Mouse (Mus musculus): ENCODE results near the gene Crtc2. TPM values are rescaled to one million over a fixed set of nuclear protein-coding genes. Genes with fewer than 3 reads are reported as not detected.

Gene Crtc2
- polyA plus RNA-seq, 1 experiment from 2014 or later = 14.6 TPM

DNA sequence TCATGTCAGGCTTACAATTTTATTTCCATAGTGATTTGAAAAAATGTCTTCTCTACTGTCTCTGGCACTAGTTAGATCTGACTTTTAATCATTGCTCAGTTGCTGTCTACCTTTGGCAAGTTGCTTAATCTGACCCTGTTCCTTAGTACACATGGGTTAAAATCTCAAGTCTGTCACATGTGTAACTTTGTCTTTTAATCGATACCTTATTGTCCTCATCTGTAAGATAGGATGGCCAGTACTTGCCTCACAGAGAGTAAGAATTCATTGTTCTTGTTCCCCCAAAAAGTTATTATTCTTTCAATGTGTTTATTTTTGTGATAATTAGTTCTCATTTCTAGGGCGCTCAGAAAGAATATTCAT is 38.0 kb downstream of the Crtc2 start:
- no peaks in the 10 kb centered on the region for H3K9me3 ChIP-seq (replicated peaks)
- 42% methylated on average over 2 of the region's 2 CpGs for WGBS

GRCm38 (mm10) chr3:90292345-90293275 is 38.6 kb downstream of the Crtc2 start, which contains the start of gene Gatad2b:
Gene Gatad2b (plus strand): TSS chr3:90293178.
- Histone ChIP-seq H3K4me3 (peak within 1 kb of the TSS; percentile 71), H3K9ac (peak within 1 kb of the TSS; percentile 85), H3K4me1 (replicated peaks) (peaks cover 24% of the 10 kb centered on the region), H3K27ac (ENCODE audit: poor library complexity, severe bottlenecking) (peak within 1 kb of the TSS; percentile 94), H3K27me3 (replicated peaks) (no peaks in the 10 kb centered on the region), H3K9me3 (replicated peaks) (no peaks in the 10 kb centered on the region), H3K4me2 (peak within 1 kb of the TSS; percentile 82), H3K36me3 (no peaks in the 10 kb centered on the region)
- peak; percentile 98 for ATAC-seq (ENCODE audit: insufficient number of reproducible peaks, low FRiP score)
- under 1% methylated on average over 44 of the region's 47 CpGs for WGBS

More for the DNA sequence above, 38.0 kb downstream of the Crtc2 start:
- Histone ChIP-seq H3K27me3 (replicated peaks) (no peaks in the 10 kb centered on the region), H3K4me2 (peak overlapping the region; percentile 79), H3K9ac (peak overlapping the region; percentile 85), H3K36me3 (no peaks in the 10 kb centered on the region), H3K4me3 (peak overlapping the region; percentile 71), H3K27ac (ENCODE audit: poor library complexity, severe bottlenecking) (peak overlapping the region; percentile 94), H3K4me1 (replicated peaks) (peaks cover 23% of the 10 kb centered on the region)
- no peak for ATAC-seq (ENCODE audit: insufficient number of reproducible peaks, low FRiP score)

DNA sequence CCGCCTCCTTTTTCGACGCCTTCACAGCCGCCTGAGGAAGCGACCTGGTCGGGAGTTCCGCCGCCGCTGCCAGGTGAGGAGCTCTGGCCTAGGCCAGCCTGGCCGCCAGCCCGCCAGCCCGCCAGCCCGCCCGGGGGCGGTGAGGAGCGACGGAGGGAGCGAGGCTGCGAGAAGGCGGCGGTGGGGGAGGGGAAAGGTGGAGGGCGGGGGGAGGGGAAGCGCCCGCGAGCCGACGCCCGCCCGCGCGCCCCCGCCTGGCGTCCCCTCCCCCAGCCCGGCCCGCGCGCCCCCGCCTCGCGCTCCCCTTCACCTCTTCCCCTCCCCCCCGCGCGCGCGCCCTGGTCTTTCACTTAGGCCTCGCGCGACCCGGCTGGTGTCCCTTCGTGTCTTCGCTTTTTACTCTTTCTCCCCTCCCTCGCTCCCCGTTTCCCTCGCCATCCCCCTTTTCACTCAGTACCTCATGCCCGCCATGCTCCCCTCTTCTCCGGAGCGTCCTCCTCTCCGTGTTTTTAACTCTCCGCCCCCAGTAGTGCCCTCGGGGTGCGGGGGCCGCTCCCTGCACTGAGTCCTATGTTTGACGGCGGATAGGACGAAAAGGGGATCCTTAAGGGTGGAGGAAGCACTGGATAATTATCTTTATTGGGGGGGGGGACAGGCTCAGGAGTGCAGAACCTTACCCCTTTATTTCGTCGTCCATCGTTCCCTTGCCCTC is 39.5 kb downstream of the Crtc2 start:
- Histone ChIP-seq H3K27ac (ENCODE audit: poor library complexity, severe bottlenecking) (peak overlapping the region; percentile 93), H3K4me1 (replicated peaks) (peaks cover 24% of the 10 kb centered on the region), H3K27me3 (replicated peaks) (no peaks in the 10 kb centered on the region), H3K4me2 (peak overlapping the region; percentile 82), H3K9me3 (replicated peaks) (no peaks in the 10 kb centered on the region), H3K9ac (peak overlapping the region; percentile 85), H3K4me3 (peak overlapping the region; percentile 71), H3K36me3 (no peaks in the 10 kb centered on the region)
- ATAC-seq (ENCODE audit: insufficient number of reproducible peaks, low FRiP score) = peak; percentile 52
- 1% methylated on average over 40 of the region's 68 CpGs for WGBS

DNA sequence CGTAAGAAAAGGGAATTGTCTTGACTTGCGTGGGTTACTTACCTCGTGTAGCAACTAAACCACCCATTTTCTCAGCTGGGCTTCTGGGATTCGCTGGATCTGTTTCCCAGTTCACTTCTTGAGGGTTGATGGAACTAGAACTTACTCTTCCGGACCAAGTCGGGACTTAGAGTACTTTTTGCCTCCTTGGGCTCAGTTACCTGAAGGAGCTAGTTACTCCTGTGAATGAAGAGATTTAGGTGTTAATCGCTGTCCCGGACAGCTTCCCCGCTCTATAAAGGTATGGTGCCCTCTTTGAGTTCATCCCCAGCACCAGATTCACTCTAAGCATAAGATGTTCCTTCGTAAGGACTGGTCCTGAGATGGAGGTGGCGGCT is 40.1 kb downstream of the Crtc2 start:
- no peaks in the 10 kb centered on the region for H3K36me3 ChIP-seq
- H3K27ac ChIP-seq (ENCODE audit: poor library complexity, severe bottlenecking) = peak overlapping the region; percentile 93
- peaks cover 24% of the 10 kb centered on the region for H3K4me1 ChIP-seq (replicated peaks)
- H3K27me3 ChIP-seq (replicated peaks) = no peaks in the 10 kb centered on the region
- H3K9me3 ChIP-seq (replicated peaks) = no peaks in the 10 kb centered on the region
- peak overlapping the region; percentile 82 for H3K4me2 ChIP-seq
- peak overlapping the region; percentile 85 for H3K9ac ChIP-seq
- peak overlapping the region; percentile 71 for H3K4me3 ChIP-seq
- ATAC-seq (ENCODE audit: insufficient number of reproducible peaks, low FRiP score) = no peak
- 2% methylated on average over 11 of the region's 11 CpGs for WGBS

DNA sequence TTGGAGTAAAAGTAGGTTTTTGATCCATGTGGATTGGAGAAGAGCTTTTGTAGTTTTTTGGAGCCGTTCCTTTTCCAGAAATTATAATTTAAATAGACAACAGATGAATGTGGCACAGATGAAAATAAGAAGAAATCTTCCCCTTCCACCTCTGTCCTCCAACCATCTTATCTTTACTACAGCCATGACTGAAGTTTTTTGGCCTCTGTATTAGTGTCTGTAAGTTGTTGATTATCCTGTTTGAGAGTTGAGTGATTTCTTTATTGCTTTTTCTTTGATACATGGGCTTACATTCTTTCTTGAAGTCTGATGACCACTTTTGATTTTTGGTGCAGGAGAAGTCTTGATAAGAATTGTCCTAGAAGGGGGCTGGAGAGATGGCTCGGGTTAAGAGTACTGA is 40.7 kb downstream of the Crtc2 start:
- H3K27me3 ChIP-seq (replicated peaks) = no peaks in the 10 kb centered on the region
- peak overlapping the region; percentile 71 for H3K4me3 ChIP-seq
- peak overlapping the region; percentile 85; the same call in 1 of the 2 replicates for H3K9ac ChIP-seq
- ATAC-seq (ENCODE audit: insufficient number of reproducible peaks, low FRiP score) = no peak
- no peaks in the 10 kb centered on the region for H3K9me3 ChIP-seq (replicated peaks)
- H3K36me3 ChIP-seq = no peaks in the 10 kb centered on the region
- 58% methylated on average over 2 of the region's 2 CpGs for WGBS
- peaks cover 24% of the 10 kb centered on the region for H3K4me1 ChIP-seq (replicated peaks)
- H3K4me2 ChIP-seq = peak overlapping the region; percentile 82
- no peak overlapping the region for H3K27ac ChIP-seq (ENCODE audit: poor library complexity, severe bottlenecking)

- no peak overlapping the region for H3K4me2 ChIP-seq
- no peaks in the 10 kb centered on the region for H3K27me3 ChIP-seq (replicated peaks)
- H3K36me3 ChIP-seq = no peaks in the 10 kb centered on the region
- H3K4me3 ChIP-seq = no peak overlapping the region
- no peak for ATAC-seq (ENCODE audit: insufficient number of reproducible peaks, low FRiP score)
- H3K9ac ChIP-seq = no peak overlapping the region
- no peaks in the 10 kb centered on the region for H3K9me3 ChIP-seq (replicated peaks)
- 66% methylated on average over 3 of the region's 3 CpGs for WGBS
- no peak overlapping the region for H3K27ac ChIP-seq (ENCODE audit: poor library complexity, severe bottlenecking)
- H3K4me1 ChIP-seq (replicated peaks) = peaks cover 14% of the 10 kb centered on the region
These were observed 51.8 kb downstream of the Crtc2 start for GRCm38 (mm10) chr3:90305801-90306200.

- Histone ChIP-seq H3K4me1 (replicated peaks) (peaks cover 14% of the 10 kb centered on the region), H3K27ac (ENCODE audit: poor library complexity, severe bottlenecking) (no peak overlapping the region), H3K4me3 (no peak overlapping the region), H3K9me3 (replicated peaks) (no peaks in the 10 kb centered on the region), H3K27me3 (replicated peaks) (no peaks in the 10 kb centered on the region), H3K4me2 (no peak overlapping the region), H3K36me3 (no peaks in the 10 kb centered on the region), H3K9ac (no peak overlapping the region)
- ATAC-seq (ENCODE audit: insufficient number of reproducible peaks, low FRiP score) = no peak
These were observed 55.6 kb downstream of the Crtc2 start for GRCm38 (mm10) chr3:90309589-90309988.

- Histone ChIP-seq H3K9me3 (replicated peaks) (no peaks in the 10 kb centered on the region), H3K36me3 (no peaks in the 10 kb centered on the region), H3K4me2 (no peak overlapping the region), H3K27ac (ENCODE audit: poor library complexity, severe bottlenecking) (no peak overlapping the region), H3K27me3 (replicated peaks) (no peaks in the 10 kb centered on the region), H3K4me3 (no peak overlapping the region), H3K9ac (no peak overlapping the region), H3K4me1 (replicated peaks) (0 out of 2 replicates have a peak, but pooled peaks cover 6% of the 10 kb centered on the region)
- ATAC-seq (ENCODE audit: insufficient number of reproducible peaks, low FRiP score) = no peak
These were observed 59.4 kb downstream of the Crtc2 start for GRCm38 (mm10) chr3:90313367-90313766.

Small RNAs within 50 kb of the gene (microRNA-seq; reads per million reads assigned to microRNA genes)
- gene Mir7012 = not detected

Other genes with a start within 250 kb of the Crtc2 start
- gene 4933434E20Rik, start 202.5 kb upstream of the Crtc2 start, polyA plus RNA-seq (2016; fragmentation: Nextera tagmentation; extraction: Ambion mirVana) = 136 and 141 TPM in 2 replicates
- 178 and 200 TPM in 2 replicates for gene Ubap2l, start 201.5 kb upstream of the Crtc2 start, polyA plus RNA-seq (2016; fragmentation: Nextera tagmentation; extraction: Ambion mirVana)
- gene Tpm3, start 181.5 kb upstream of the Crtc2 start, polyA plus RNA-seq (2016; fragmentation: Nextera tagmentation; extraction: Ambion mirVana) = 335 and 344 TPM in 2 replicates
- gene Nup210l, start 150.0 kb upstream of the Crtc2 start, polyA plus RNA-seq (2016; fragmentation: Nextera tagmentation; extraction: Ambion mirVana) = 0.33 and 0.40 TPM in 2 replicates
- gene Rps27, start 40.5 kb upstream of the Crtc2 start, polyA plus RNA-seq (2016; fragmentation: Nextera tagmentation; extraction: Ambion mirVana) = 771 and 793 TPM in 2 replicates
- gene Rab13, start 40.5 kb upstream of the Crtc2 start, polyA plus RNA-seq (2016; fragmentation: Nextera tagmentation; extraction: Ambion mirVana) = 26.8 and 28.0 TPM in 2 replicates
- 83.0 and 84.3 TPM in 2 replicates for gene Jtb, start 22.6 kb upstream of the Crtc2 start, polyA plus RNA-seq (2016; fragmentation: Nextera tagmentation; extraction: Ambion mirVana)
- 2.3 TPM in 2 replicates for gene Creb3l4, start 10.7 kb upstream of the Crtc2 start, polyA plus RNA-seq (2016; fragmentation: Nextera tagmentation; extraction: Ambion mirVana)
- 63.5 and 67.8 TPM in 2 replicates for gene Slc39a1, start 6.0 kb upstream of the Crtc2 start, polyA plus RNA-seq (2016; fragmentation: Nextera tagmentation; extraction: Ambion mirVana)
- gene Dennd4b, start 11.0 kb downstream of the Crtc2 start, polyA plus RNA-seq (2016; fragmentation: Nextera tagmentation; extraction: Ambion mirVana) = 6.1 and 8.2 TPM in 2 replicates
- gene Gatad2b, start 39.0 kb downstream of the Crtc2 start, polyA plus RNA-seq (2016; fragmentation: Nextera tagmentation; extraction: Ambion mirVana) = 8.5 and 10.0 TPM in 2 replicates
- 9.9 and 10.3 TPM in 2 replicates for gene Slc27a3, start 135.8 kb downstream of the Crtc2 start, polyA plus RNA-seq (2016; fragmentation: Nextera tagmentation; extraction: Ambion mirVana)
- 31.1 and 32.2 TPM in 2 replicates for gene Ints3, start 179.5 kb downstream of the Crtc2 start, polyA plus RNA-seq (2016; fragmentation: Nextera tagmentation; extraction: Ambion mirVana)
- 8.2 and 8.9 TPM in 2 replicates for gene Npr1, start 211.7 kb downstream of the Crtc2 start, polyA plus RNA-seq (2016; fragmentation: Nextera tagmentation; extraction: Ambion mirVana)
- 135 and 137 TPM in 2 replicates for gene Ilf2, start 222.0 kb downstream of the Crtc2 start, polyA plus RNA-seq (2016; fragmentation: Nextera tagmentation; extraction: Ambion mirVana)
- 72.9 and 75.3 TPM in 2 replicates for gene Snapin, start 236.9 kb downstream of the Crtc2 start, polyA plus RNA-seq (2016; fragmentation: Nextera tagmentation; extraction: Ambion mirVana)